In genomic region chr7:111028281-111029045, GRCm38 (mm10) we compare ENCODE assay signal across 8 mouse cellular contexts. TPM values are rescaled to one million over a fixed set of nuclear protein-coding genes. Genes with fewer than 3 reads are reported as not detected.
DNase-seq lines count a peak whose midpoint lies in the region; ATAC-seq lines count a peak whose summit lies in the region.

Ctr9 (plus strand) TSS chr7:111028951.

- H3K4me1 ChIP-seq in forebrain, embryonic 11.5 days (replicated peaks; ENCODE audit: control insufficient read depth, insufficient read depth, low read length) = peaks cover 5% of the 10 kb centered on the region; the same call in 1 of the 2 replicates
- peaks cover 7% of the 10 kb centered on the region for H3K4me1 ChIP-seq in heart, embryonic 16.5 days (ENCODE audit: control insufficient read depth, insufficient read depth, low read length)
- peaks cover 32% of the 10 kb centered on the region for H3K4me1 ChIP-seq in liver, embryonic 15.5 days (replicated peaks)
- peaks cover 9% of the 10 kb centered on the region for H3K4me1 ChIP-seq in neural tube, embryonic 12.5 days

- H3K9ac ChIP-seq in forebrain, embryonic 11.5 days (ENCODE audit: low read length) = peak within 1 kb of the TSS; percentile 72
- peak within 1 kb of the TSS; percentile 90 for H3K9ac ChIP-seq in heart, embryonic 16.5 days (ENCODE audit: low read length)
- H3K9ac ChIP-seq in liver, embryonic 15.5 days = peak within 1 kb of the TSS; percentile 77
- H3K9ac ChIP-seq in neural tube, embryonic 12.5 days = peak within 1 kb of the TSS; percentile 72

- H3K4me2 ChIP-seq in forebrain, embryonic 11.5 days (ENCODE audit: low read depth, low read length, severe bottlenecking) = peak within 1 kb of the TSS; percentile 70
- H3K4me2 ChIP-seq in heart, embryonic 16.5 days (ENCODE audit: low read depth, low read length) = peak within 1 kb of the TSS; percentile 89
- H3K4me2 ChIP-seq in liver, embryonic 15.5 days = peak within 1 kb of the TSS; percentile 79
- peak within 1 kb of the TSS; percentile 83 for H3K4me2 ChIP-seq in neural tube, embryonic 12.5 days (replicated peaks)

- H3K36me3 ChIP-seq in forebrain, embryonic 11.5 days (ENCODE audit: control insufficient read depth, insufficient read depth, low read length) = no peaks in the 10 kb centered on the region
- H3K36me3 ChIP-seq in heart, embryonic 16.5 days (ENCODE audit: control insufficient read depth, insufficient read depth) = peaks cover 4% of the 10 kb centered on the region
- H3K36me3 ChIP-seq in liver, embryonic 15.5 days (replicated peaks) = peaks cover 24% of the 10 kb centered on the region
- H3K36me3 ChIP-seq in neural tube, embryonic 12.5 days = peaks cover 12% of the 10 kb centered on the region; the same call in 1 of the 2 replicates

- peak within 1 kb of the TSS; percentile 69 for H3K27ac ChIP-seq in forebrain, embryonic 11.5 days (ENCODE audit: low read depth, low read length)
- peak within 1 kb of the TSS; percentile 97 for H3K27ac ChIP-seq in heart, embryonic 16.5 days (ENCODE audit: low read length)
- H3K27ac ChIP-seq in liver, embryonic 15.5 days (replicated peaks) = peak within 1 kb of the TSS; percentile 96
- peak within 1 kb of the TSS; percentile 82 for H3K27ac ChIP-seq in neural tube, embryonic 12.5 days

- DNase-seq in CD8-positive naive resting alpha-beta T cell, adult 2 months (ENCODE audit: low read depth in 2 of 2, low spot score in 2 of 2) = peak; percentile 86 to 89
- DNase-seq in c-Kit-positive CD71-negative TER-119-negative erythroid progenitor cells, embryonic 14.5 days (ENCODE audit: low read depth) = peak; percentile 85
- peak; percentile 93 for DNase-seq in forebrain, embryonic 11.5 days (ENCODE audit: low spot score)
- peak; percentile 94 to 98 for DNase-seq in kidney, postnatal 36 days
- DNase-seq in telencephalon, adult 2 months (ENCODE audit: low read depth, low spot score) = peak; percentile 70

- WGBS in forebrain, embryonic 11.5 days = 8% methylated on average over 45 of the region's 45 CpGs
- 7% methylated on average over 45 of the region's 45 CpGs for WGBS in heart, embryonic 16.5 days
- WGBS in liver, embryonic 15.5 days (ENCODE audit: insufficient replicate concordance) = 5% methylated on average over 45 of the region's 45 CpGs
- WGBS in neural tube, embryonic 12.5 days = 7% methylated on average over 45 of the region's 45 CpGs

- H3K27me3 ChIP-seq in forebrain, embryonic 11.5 days (ENCODE audit: control insufficient read depth, insufficient read depth, low read length) = no peaks in the 10 kb centered on the region
- H3K27me3 ChIP-seq in heart, embryonic 16.5 days (ENCODE audit: control insufficient read depth, insufficient read depth, low read length) = no peaks in the 10 kb centered on the region
- no peaks in the 10 kb centered on the region for H3K27me3 ChIP-seq in liver, embryonic 15.5 days
- no peaks in the 10 kb centered on the region for H3K27me3 ChIP-seq in neural tube, embryonic 12.5 days (replicated peaks)

- no peaks in the 10 kb centered on the region for H3K9me3 ChIP-seq in forebrain, embryonic 11.5 days (ENCODE audit: control insufficient read depth, low read length)
- H3K9me3 ChIP-seq in heart, embryonic 16.5 days (replicated peaks; ENCODE audit: control insufficient read depth, low read length) = no peaks in the 10 kb centered on the region
- H3K9me3 ChIP-seq in liver, embryonic 15.5 days (replicated peaks) = no peaks in the 10 kb centered on the region
- H3K9me3 ChIP-seq in neural tube, embryonic 12.5 days = no peaks in the 10 kb centered on the region

- peak; percentile 95 for ATAC-seq in forebrain, embryonic 11.5 days (replicated peaks; ENCODE audit: low FRiP score)
- peak; percentile 98 for ATAC-seq in heart, embryonic 16.5 days (replicated peaks; ENCODE audit: extremely low read depth, insufficient read depth, low FRiP score)
- ATAC-seq in liver, embryonic 15.5 days (ENCODE audit: insufficient read depth) = peak; percentile 91
- ATAC-seq in neural tube, embryonic 12.5 days (ENCODE audit: low FRiP score, low read depth) = peak; percentile 96

- H3K4me3 ChIP-seq in forebrain, embryonic 11.5 days (ENCODE audit: low read depth, low read length) = peak within 1 kb of the TSS; percentile 93
- H3K4me3 ChIP-seq in heart, embryonic 16.5 days (ENCODE audit: low read length) = peak within 1 kb of the TSS; percentile 96
- peak within 1 kb of the TSS; percentile 80 for H3K4me3 ChIP-seq in liver, embryonic 15.5 days (replicated peaks)
- H3K4me3 ChIP-seq in neural tube, embryonic 12.5 days = peak within 1 kb of the TSS; percentile 86

RNA-seq across cellular contexts. Expression of gene Ctr9, which starts in this region (rescaled TPM):
- polyA plus RNA-seq in forebrain, embryonic 11.5 days (2014; fragmentation: Nextera tagmentation; extraction: Ambion mirVana) = 78.9 and 85.3 TPM in 2 replicates
- 38.6 and 40.3 TPM in 2 replicates for polyA plus RNA-seq in heart, embryonic 16.5 days (2015; fragmentation: Nextera tagmentation; extraction: Ambion mirVana)
- 21.8 and 22.3 TPM in 2 replicates for polyA plus RNA-seq in liver, embryonic 15.5 days (2015; fragmentation: Nextera tagmentation; extraction: Ambion mirVana)
- 100 and 102 TPM in 2 replicates for polyA plus RNA-seq in neural tube, embryonic 12.5 days (2016; fragmentation: Nextera tagmentation; extraction: Ambion mirVana)

Comparison
In these comparisons a context has a peak if more than half of its experiments do, and no peak if none do; other contexts are left out.
1. Peak in every context shown above with its lines: DNase-seq, ATAC-seq, H3K4me3 ChIP-seq and H3K27ac ChIP-seq.